Comparison of ENCODE assay signal across 10 mouse cellular contexts in genomic region chr7:109719286-109719685, GRCm38 (mm10). TPM values are rescaled to one million over a fixed set of nuclear protein-coding genes. Genes with fewer than 3 reads are reported as not detected.
A peak's percentile ranks its signal among the peaks of the same experiment; 100 is the strongest.
DNase-seq lines count a peak whose midpoint lies in the region; ATAC-seq lines count a peak whose summit lies in the region.
"Had no signal": no experiment of that assay in that cellular context is flagged by ENCODE, and none has a peak within 500 bp of the region (broad histone marks: within the 10 kb centered on the region; RNA-seq: fewer than 3 reads in every experiment).

No protein-coding gene starts in this region.

- no peak overlapping the region for H3K4me3 ChIP-seq in kidney, embryonic 14.5 days (ENCODE audit: low read length)
- H3K4me3 ChIP-seq: liver, embryonic 13.5 days; stomach, embryonic 15.5 days had no signal

- no peaks in the 10 kb centered on the region for H3K4me1 ChIP-seq in kidney, embryonic 14.5 days (ENCODE audit: control insufficient read depth, insufficient read depth, low read length)
- H3K4me1 ChIP-seq: liver, embryonic 13.5 days; stomach, embryonic 15.5 days had no signal

- H3K36me3 ChIP-seq in kidney, embryonic 14.5 days (ENCODE audit: control insufficient read depth, insufficient read depth, low read length): no peaks in the 10 kb centered on the region
- H3K36me3 ChIP-seq: liver, embryonic 13.5 days; stomach, embryonic 15.5 days had no signal

- H3K27ac ChIP-seq in kidney, embryonic 14.5 days (ENCODE audit: low read depth, low read length): no peak overlapping the region
- H3K27ac ChIP-seq: liver, embryonic 13.5 days; stomach, embryonic 15.5 days had no signal

- peak; percentile 31 to 42 for DNase-seq in cerebellum, adult 18-20 months
- no peak for DNase-seq in cerebellum, adult 11-12 months
- DNase-seq in kidney, postnatal 36 days: peak; percentile 37 to 58
- peak; percentile 57 for DNase-seq in 416B (ENCODE audit: low read depth)
- peak; percentile 76 for DNase-seq in embryo, embryonic 11 days
- DNase-seq in spleen, adult 12 weeks (ENCODE audit: low spot score): no peak
- DNase-seq: liver, embryonic 13.5 days had no signal

- H3K4me2 ChIP-seq in kidney, embryonic 14.5 days (replicated peaks; ENCODE audit: low read depth, low read length): no peak overlapping the region
- H3K4me2 ChIP-seq: liver, embryonic 13.5 days; stomach, embryonic 15.5 days had no signal

- H3K9ac ChIP-seq in kidney, embryonic 14.5 days (ENCODE audit: low read depth, low read length): no peak overlapping the region
- H3K9ac ChIP-seq: liver, embryonic 13.5 days; stomach, embryonic 15.5 days had no signal

- WGBS in kidney, embryonic 14.5 days: 64% methylated on average over 9 of the region's 9 CpGs

- no peaks in the 10 kb centered on the region for H3K9me3 ChIP-seq in kidney, embryonic 14.5 days (ENCODE audit: control insufficient read depth, low read length)
- H3K9me3 ChIP-seq: liver, embryonic 13.5 days; stomach, embryonic 15.5 days had no signal

- no peaks in the 10 kb centered on the region for H3K27me3 ChIP-seq in kidney, embryonic 14.5 days (ENCODE audit: control insufficient read depth, insufficient read depth, low read length)
- H3K27me3 ChIP-seq: liver, embryonic 13.5 days; stomach, embryonic 15.5 days had no signal

- no peak for ATAC-seq in kidney, embryonic 14.5 days (ENCODE audit: low FRiP score, low TSS enrichment)
- ATAC-seq in megakaryocyte progenitor cell, adult 5-6 weeks (replicated peaks; ENCODE audit: poor library complexity): peak; percentile 77

RNA-seq across cellular contexts. Expression of gene BC051019, which starts 4.4 kb away (rescaled TPM):
- polyA plus RNA-seq in kidney, embryonic 14.5 days (2014; fragmentation: Nextera tagmentation; extraction: Ambion mirVana): 0.27 TPM in 1 of 2 replicates, not detected in the other
- not detected in 2 replicates for total RNA-seq in megakaryocyte progenitor cell, adult 5-6 weeks (2015)
- total RNA-seq in megakaryocyte progenitor cell, adult 5-6 weeks (2017): not detected in 2 replicates

RNA-seq across cellular contexts. Expression of gene Ascl3, which starts 12.2 kb away (rescaled TPM):
- not detected in 2 replicates for polyA plus RNA-seq in kidney, embryonic 14.5 days (2014; fragmentation: Nextera tagmentation; extraction: Ambion mirVana)
- total RNA-seq in megakaryocyte progenitor cell, adult 5-6 weeks (2015): not detected in 2 replicates
- total RNA-seq in megakaryocyte progenitor cell, adult 5-6 weeks (2017): not detected in 2 replicates
- polyA plus RNA-seq: liver, embryonic 13.5 days had no signal

RNA-seq across cellular contexts. Expression of gene Akip1, which starts 15.8 kb away (rescaled TPM):
- 24.7 and 28.2 TPM in 2 replicates for polyA plus RNA-seq in kidney, embryonic 14.5 days (2014; fragmentation: Nextera tagmentation; extraction: Ambion mirVana)
- total RNA-seq in megakaryocyte progenitor cell, adult 5-6 weeks (2015): 55.0 and 58.3 TPM in 2 replicates
- total RNA-seq in megakaryocyte progenitor cell, adult 5-6 weeks (2017): 31.7 and 32.2 TPM in 2 replicates

RNA-seq across cellular contexts. Expression of gene St5, which starts 15.9 kb away (rescaled TPM):
- polyA plus RNA-seq in kidney, embryonic 14.5 days (2014; fragmentation: Nextera tagmentation; extraction: Ambion mirVana): 25.7 and 35.8 TPM in 2 replicates
- total RNA-seq in megakaryocyte progenitor cell, adult 5-6 weeks (2015): 1.6 and 4.0 TPM in 2 replicates
- 2.0 and 2.9 TPM in 2 replicates for total RNA-seq in megakaryocyte progenitor cell, adult 5-6 weeks (2017)

RNA-seq across cellular contexts. Expression of gene Tmem9b, which starts 33.4 kb away (rescaled TPM):
- polyA plus RNA-seq in kidney, embryonic 14.5 days (2014; fragmentation: Nextera tagmentation; extraction: Ambion mirVana): 41.1 and 46.9 TPM in 2 replicates
- 40.5 and 46.5 TPM in 2 replicates for total RNA-seq in megakaryocyte progenitor cell, adult 5-6 weeks (2015)
- total RNA-seq in megakaryocyte progenitor cell, adult 5-6 weeks (2017): 16.6 and 26.2 TPM in 2 replicates

Comparison
In these comparisons a context has a peak if more than half of its experiments do, and no peak if none do; other contexts are left out.
1. DNase-seq: peak in cerebellum, adult 18-20 months (2 of 2), kidney, postnatal 36 days (2 of 2), 416B (single experiment) and embryo, embryonic 11 days (single experiment); none in cerebellum, adult 11-12 months (single experiment) and spleen, adult 12 weeks (single experiment).